ENCODE assay signal across 25 mouse cellular contexts in genomic region chr1:169831326-169832066, GRCm38 (mm10).
DNase-seq lines count a peak whose midpoint lies in the region; ATAC-seq and TF ChIP-seq lines count a peak whose summit lies in the region.
"Had no signal": no experiment of that assay in that cellular context is flagged by ENCODE, and none has a peak within 500 bp of the region (broad histone marks: within the 10 kb centered on the region; RNA-seq: fewer than 3 reads in every experiment).

No protein-coding gene starts in this region.

- H3K79me2 ChIP-seq in heart, adult 2 months (replicated peaks; ENCODE audit: control insufficient read depth, insufficient read depth, low read length): no peaks in the 10 kb centered on the region

- no peak overlapping the region for H3K4me3 ChIP-seq in midbrain, embryonic 16.5 days (ENCODE audit: low read depth, low read length)
- H3K4me3 ChIP-seq in midbrain, embryonic 11.5 days (ENCODE audit: low read depth, low read length): no peak overlapping the region
- no peak overlapping the region for H3K4me3 ChIP-seq in olfactory bulb, adult 2 months (ENCODE audit: insufficient read depth, low read depth, low read length)
- H3K4me3 ChIP-seq in heart, adult 2 months: no peak overlapping the region
- H3K4me3 ChIP-seq: embryonic facial prominence, embryonic 12.5 days; forebrain, embryonic 15.5 days; heart, embryonic 10.5 days; hindbrain, embryonic 15.5 days; limb, embryonic 13.5 days; midbrain, embryonic 12.5 days; stomach, embryonic 15.5 days had no signal

- no peaks in the 10 kb centered on the region for H3K27me3 ChIP-seq in midbrain, embryonic 16.5 days (ENCODE audit: control insufficient read depth, insufficient read depth, low read depth, low read length)
- no peaks in the 10 kb centered on the region for H3K27me3 ChIP-seq in midbrain, embryonic 11.5 days (ENCODE audit: control insufficient read depth, insufficient read depth, low read length)
- H3K27me3 ChIP-seq in heart, adult 2 months (ENCODE audit: control insufficient read depth, insufficient read depth, low read length): no peaks in the 10 kb centered on the region
- H3K27me3 ChIP-seq: embryonic facial prominence, embryonic 12.5 days; forebrain, embryonic 15.5 days; hindbrain, embryonic 15.5 days; limb, embryonic 13.5 days; midbrain, embryonic 12.5 days; Patski; stomach, embryonic 15.5 days had no signal

- TF ChIP-seq CTCF in olfactory bulb, adult 2 months (IDR thresholded peaks at IDR 0.05; ENCODE audit: insufficient read depth, low read depth, low read length): no peak
- TF ChIP-seq CTCF in heart, adult 2 months (IDR thresholded peaks at IDR 0.05): no peak

- peaks cover 4% of the 10 kb centered on the region for H3K4me1 ChIP-seq in midbrain, embryonic 16.5 days (ENCODE audit: control insufficient read depth, insufficient read depth, low read length)
- no peaks in the 10 kb centered on the region for H3K4me1 ChIP-seq in midbrain, embryonic 11.5 days (ENCODE audit: control insufficient read depth, insufficient read depth, low read length)
- peaks cover 9% of the 10 kb centered on the region; the same call in 1 of the 2 replicates for H3K4me1 ChIP-seq in olfactory bulb, adult 2 months (ENCODE audit: control insufficient read depth, insufficient read depth, low read length)
- H3K4me1 ChIP-seq in heart, adult 2 months (ENCODE audit: control insufficient read depth, insufficient read depth, low read length): no peaks in the 10 kb centered on the region
- H3K4me1 ChIP-seq: embryonic facial prominence, embryonic 12.5 days; forebrain, embryonic 15.5 days; heart, embryonic 10.5 days; hindbrain, embryonic 15.5 days; limb, embryonic 13.5 days; stomach, embryonic 15.5 days had no signal

- no peaks in the 10 kb centered on the region for H3K9me3 ChIP-seq in midbrain, embryonic 16.5 days (replicated peaks; ENCODE audit: control insufficient read depth, low read length, poor library complexity, severe bottlenecking)
- no peaks in the 10 kb centered on the region for H3K9me3 ChIP-seq in midbrain, embryonic 11.5 days (ENCODE audit: control insufficient read depth, low read length)
- H3K9me3 ChIP-seq: embryonic facial prominence, embryonic 12.5 days; forebrain, embryonic 15.5 days; heart, embryonic 10.5 days; hindbrain, embryonic 15.5 days; limb, embryonic 13.5 days; midbrain, embryonic 12.5 days; stomach, embryonic 15.5 days had no signal

- no peak overlapping the region for H3K4me2 ChIP-seq in midbrain, embryonic 16.5 days (ENCODE audit: low read length)
- H3K4me2 ChIP-seq in midbrain, embryonic 11.5 days: no peak overlapping the region
- H3K4me2 ChIP-seq: embryonic facial prominence, embryonic 12.5 days; forebrain, embryonic 15.5 days; hindbrain, embryonic 15.5 days; limb, embryonic 13.5 days; liver, embryonic 11.5 days; midbrain, embryonic 12.5 days; stomach, embryonic 15.5 days had no signal

- H3K9ac ChIP-seq in midbrain, embryonic 16.5 days (ENCODE audit: low read depth, low read length): no peak overlapping the region
- no peak overlapping the region for H3K9ac ChIP-seq in midbrain, embryonic 11.5 days (ENCODE audit: low read length)
- no peak overlapping the region for H3K9ac ChIP-seq in heart, adult 2 months (ENCODE audit: low read depth, low read length)
- H3K9ac ChIP-seq: embryonic facial prominence, embryonic 12.5 days; forebrain, embryonic 15.5 days; hindbrain, embryonic 15.5 days; limb, embryonic 13.5 days; midbrain, embryonic 12.5 days; stomach, embryonic 15.5 days had no signal

- DNase-seq in heart, adult 11 months: peak; percentile 43
- no peak for DNase-seq in heart, postnatal 14 days
- no peak for DNase-seq in midbrain, embryonic 11.5 days (ENCODE audit: low spot score, missing footprints)
- DNase-seq in lung, postnatal 10 days: peak; percentile 63
- DNase-seq in spleen, postnatal 4 days (ENCODE audit: low spot score in 2 of 2): no peak
- no peak for DNase-seq in heart, adult 2 months
- DNase-seq: adrenal gland, postnatal 10 days; cerebellum, adult 8-10 months; cerebellum, postnatal 25 days; embryo, embryonic 11 days; heart, postnatal 4 days; kidney, adult 11 months; kidney, postnatal 14 days had no signal

- intact Hi-C loops in heart, postnatal 14 days (cut with DNase I): no loop called here
- intact Hi-C loops in heart, adult 2 months (cut with DNase I): no loop called here

- peak overlapping the region; percentile 55; the same call in 1 of the 2 replicates for H3K27ac ChIP-seq in midbrain, embryonic 16.5 days (ENCODE audit: low read length)
- H3K27ac ChIP-seq in midbrain, embryonic 11.5 days (ENCODE audit: low read depth, low read length): no peak overlapping the region
- H3K27ac ChIP-seq in olfactory bulb, adult 2 months (ENCODE audit: insufficient read depth, low read depth, low read length): peak overlapping the region; percentile 96
- no peak overlapping the region for H3K27ac ChIP-seq in heart, adult 2 months
- H3K27ac ChIP-seq: embryonic facial prominence, embryonic 12.5 days; forebrain, embryonic 15.5 days; heart, embryonic 10.5 days; hindbrain, embryonic 15.5 days; limb, embryonic 13.5 days; midbrain, embryonic 12.5 days; stomach, embryonic 15.5 days had no signal

- H3K36me3 ChIP-seq in midbrain, embryonic 16.5 days (ENCODE audit: control insufficient read depth, insufficient read depth, low read length): no peaks in the 10 kb centered on the region
- no peaks in the 10 kb centered on the region for H3K36me3 ChIP-seq in midbrain, embryonic 11.5 days (ENCODE audit: control insufficient read depth, insufficient read depth, low read length)
- no peaks in the 10 kb centered on the region for H3K36me3 ChIP-seq in heart, adult 2 months (ENCODE audit: control insufficient read depth, insufficient read depth, low read length)
- H3K36me3 ChIP-seq: embryonic facial prominence, embryonic 12.5 days; forebrain, embryonic 15.5 days; heart, embryonic 10.5 days; hindbrain, embryonic 15.5 days; limb, embryonic 13.5 days; midbrain, embryonic 12.5 days; stomach, embryonic 15.5 days had no signal

- no peak for ATAC-seq in midbrain, embryonic 16.5 days
- ATAC-seq in midbrain, embryonic 11.5 days (ENCODE audit: low FRiP score): no peak
- ATAC-seq: inflammation-experienced regulatory T-cells, adult 6 months; Patski had no signal

- 60% methylated on average over 8 of the region's 8 CpGs for WGBS in midbrain, embryonic 16.5 days
- WGBS in midbrain, embryonic 11.5 days: 53% methylated on average over 8 of the region's 8 CpGs
- 52% methylated on average over 8 of the region's 8 CpGs for WGBS in olfactory bulb, adult 2 months
- 46% methylated on average over 8 of the region's 8 CpGs for WGBS in heart, adult 2 months

- no peak for TF ChIP-seq EP300 in heart, adult 2 months (IDR thresholded peaks at IDR 0.05; ENCODE audit: insufficient read depth, low read depth, low read length)

- no peak for TF ChIP-seq POLR2A in olfactory bulb, adult 2 months (IDR thresholded peaks at IDR 0.05; ENCODE audit: insufficient read depth, low read depth, low read length)
- no peak for TF ChIP-seq POLR2A in heart, adult 2 months (IDR thresholded peaks at IDR 0.05; ENCODE audit: insufficient read depth, low read depth, low read length)

Comparison
In these comparisons a context has a peak if more than half of its experiments do, and no peak if none do; other contexts are left out.
1. DNase-seq: peak in heart, adult 11 months (single experiment) and lung, postnatal 10 days (single experiment); none in heart, postnatal 14 days (0 of 2), midbrain, embryonic 11.5 days (single experiment), spleen, postnatal 4 days (0 of 2) and heart, adult 2 months (0 of 2).
2. H3K27ac ChIP-seq: peak in midbrain, embryonic 16.5 days (single experiment) and olfactory bulb, adult 2 months (single experiment); none in midbrain, embryonic 11.5 days (single experiment) and heart, adult 2 months (single experiment).